Mouse (Mus musculus) spleen, adult 18-20 months (tissue): Measurements from ENCODE around the gene Rtcb.

Source experiments
- DNase-seq, 2 experiments: peaks; one replicate each; pipeline ENCODE4 v3.0.0; 2022; ENCODE audit warnings: mixed read lengths in 2 of 2

Rtcb gene

DNA sequence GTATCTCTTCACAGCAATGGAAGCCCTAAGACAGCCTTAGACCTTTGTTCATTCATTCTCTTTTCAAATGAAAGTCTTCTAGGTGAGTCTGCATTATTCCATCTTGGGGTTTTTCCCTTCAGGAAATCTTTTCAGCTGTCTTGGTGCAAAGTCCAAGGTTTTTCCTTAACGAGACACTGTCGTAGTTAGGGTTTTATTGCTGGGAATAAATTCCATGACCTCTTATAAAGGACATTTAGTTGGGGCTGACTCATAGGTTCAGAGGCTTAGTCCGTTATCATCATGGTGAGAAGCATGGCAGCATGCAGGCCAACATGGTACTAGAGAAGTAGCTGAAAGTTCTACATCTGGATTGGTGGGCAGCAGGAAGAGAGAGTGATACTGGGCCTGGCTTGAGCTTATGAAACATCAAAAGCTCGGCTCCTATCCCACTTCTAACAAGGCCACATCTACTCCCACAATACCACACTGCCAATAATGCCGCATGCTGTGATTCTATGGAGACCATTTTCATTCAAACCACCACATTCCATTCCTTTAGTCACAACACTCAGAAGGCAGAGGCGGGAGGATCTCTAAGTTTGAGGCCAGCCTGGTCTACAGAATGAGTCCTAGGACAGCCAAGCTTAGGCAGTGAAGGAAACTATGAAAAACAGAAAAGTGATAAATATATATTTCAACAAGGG is 21.2 kb downstream of the Rtcb start:
- no peak for DNase-seq

DNA sequence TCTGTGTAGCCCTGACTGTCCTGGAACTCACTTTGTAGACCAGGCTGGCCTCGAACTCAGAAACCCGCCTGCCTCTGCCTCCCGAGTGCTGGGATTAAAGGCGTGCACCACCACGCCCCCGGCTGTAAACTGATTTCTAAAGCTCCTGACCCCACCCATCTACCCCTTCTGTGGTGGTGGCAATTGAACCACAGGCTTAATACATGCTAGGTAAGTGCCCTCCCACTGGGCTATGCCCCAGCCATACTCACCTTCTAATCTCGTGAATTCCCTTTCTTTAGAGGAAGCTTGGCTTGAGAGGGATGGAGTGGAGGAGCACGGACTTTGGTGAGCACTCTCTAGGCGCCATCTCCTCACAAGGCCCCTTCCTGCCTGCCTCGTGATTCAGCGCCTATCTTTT is 27.7 kb downstream of the Rtcb start:
- DNase-seq: no peak

DNA sequence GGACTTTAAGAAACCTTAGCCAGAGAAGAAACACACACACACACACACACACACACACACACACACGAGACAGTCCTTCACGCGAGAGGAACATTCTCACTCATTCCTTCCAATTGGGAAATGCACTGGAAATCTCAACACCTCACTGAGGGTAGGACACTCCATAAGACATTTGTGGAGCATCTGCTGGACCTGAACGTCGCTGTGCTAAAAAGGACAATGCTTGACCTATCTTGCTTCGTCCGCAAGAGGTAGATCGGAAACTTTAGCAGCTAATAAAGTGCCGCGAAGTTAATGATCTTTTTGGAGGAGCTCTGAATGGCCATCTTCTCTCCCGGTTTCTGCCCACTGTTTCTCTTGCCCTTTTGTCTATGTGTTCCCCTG is 28.4 kb downstream of the Rtcb start:
- DNase-seq: no peak

DNA sequence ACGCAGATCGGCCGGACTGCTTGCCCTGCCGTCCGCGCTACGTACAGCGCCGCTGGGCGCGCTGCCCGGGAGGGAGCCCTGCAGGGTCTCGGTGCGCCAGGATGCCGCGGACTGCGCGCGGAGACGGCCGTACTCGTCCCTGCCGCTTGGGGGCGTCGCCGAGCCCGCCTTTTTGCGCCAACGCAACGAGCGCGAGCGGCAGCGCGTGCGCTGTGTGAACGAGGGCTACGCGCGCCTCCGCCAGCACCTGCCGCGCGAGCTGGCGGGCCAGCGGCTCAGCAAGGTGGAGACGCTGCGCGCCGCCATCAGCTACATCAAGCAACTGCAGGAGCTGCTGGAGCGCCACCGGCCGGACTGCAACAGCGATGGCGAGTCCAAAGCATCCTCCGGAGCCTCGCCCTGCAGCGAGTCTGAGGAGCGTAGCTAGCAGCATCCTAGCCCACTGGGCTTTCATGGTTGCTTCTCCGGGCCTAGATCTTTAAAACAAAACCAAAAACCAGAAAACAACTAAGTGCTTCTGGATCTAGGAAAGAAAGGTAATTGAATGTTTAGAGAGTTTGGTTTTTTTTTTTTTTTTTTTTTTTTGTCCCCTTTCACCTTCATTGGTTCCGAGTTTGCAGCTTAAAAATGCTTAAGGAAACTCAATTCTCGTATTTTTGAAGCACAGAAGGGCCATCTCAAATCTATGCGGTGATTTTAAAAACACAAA is 29.0 kb downstream of the Rtcb start:
- DNase-seq: peak; percentile 64 to 75

DNA sequence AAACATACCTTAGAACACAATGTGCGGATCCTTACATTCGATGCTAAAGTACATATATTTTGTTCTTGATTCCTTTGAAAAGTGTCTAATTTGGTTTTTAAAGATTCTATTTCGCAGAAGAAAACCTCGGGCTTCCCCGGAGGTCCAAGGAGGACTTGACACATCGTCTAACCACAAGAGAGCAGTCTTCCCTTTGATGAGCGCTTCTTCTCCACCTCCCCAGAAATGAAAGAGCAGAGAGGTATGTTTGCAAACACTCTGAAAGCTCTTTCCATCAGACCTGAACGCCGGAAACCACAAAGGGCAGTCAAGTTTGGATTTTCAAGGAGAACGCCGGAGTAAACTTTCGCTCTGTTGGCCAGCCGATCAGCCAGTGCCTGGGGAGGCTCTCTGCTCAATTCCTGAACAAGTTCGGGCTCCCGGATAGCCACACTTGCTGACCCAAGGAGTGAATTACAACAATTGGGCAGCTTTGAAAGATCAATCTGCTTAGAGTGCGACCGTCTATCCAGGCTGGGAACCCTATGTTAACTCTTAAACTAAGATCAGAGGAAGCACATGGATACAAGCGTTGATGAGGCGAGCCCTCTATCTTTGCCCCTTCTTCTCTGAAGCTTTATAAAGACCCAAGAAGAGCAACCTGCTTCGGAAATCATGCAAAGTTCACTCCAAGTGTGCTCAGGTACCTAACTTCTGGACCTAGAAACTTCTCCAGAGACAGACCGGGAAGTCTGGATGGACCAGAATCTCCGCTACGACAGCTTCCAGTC is 29.8 kb downstream of the Rtcb start, which contains the start of gene Ascl4:
Gene Ascl4 (plus strand): TSS at position 6 of the 770 bp plus-strand sequence.
- DNase-seq: peak in 1 of 2 experiments; percentile 28

DNA sequence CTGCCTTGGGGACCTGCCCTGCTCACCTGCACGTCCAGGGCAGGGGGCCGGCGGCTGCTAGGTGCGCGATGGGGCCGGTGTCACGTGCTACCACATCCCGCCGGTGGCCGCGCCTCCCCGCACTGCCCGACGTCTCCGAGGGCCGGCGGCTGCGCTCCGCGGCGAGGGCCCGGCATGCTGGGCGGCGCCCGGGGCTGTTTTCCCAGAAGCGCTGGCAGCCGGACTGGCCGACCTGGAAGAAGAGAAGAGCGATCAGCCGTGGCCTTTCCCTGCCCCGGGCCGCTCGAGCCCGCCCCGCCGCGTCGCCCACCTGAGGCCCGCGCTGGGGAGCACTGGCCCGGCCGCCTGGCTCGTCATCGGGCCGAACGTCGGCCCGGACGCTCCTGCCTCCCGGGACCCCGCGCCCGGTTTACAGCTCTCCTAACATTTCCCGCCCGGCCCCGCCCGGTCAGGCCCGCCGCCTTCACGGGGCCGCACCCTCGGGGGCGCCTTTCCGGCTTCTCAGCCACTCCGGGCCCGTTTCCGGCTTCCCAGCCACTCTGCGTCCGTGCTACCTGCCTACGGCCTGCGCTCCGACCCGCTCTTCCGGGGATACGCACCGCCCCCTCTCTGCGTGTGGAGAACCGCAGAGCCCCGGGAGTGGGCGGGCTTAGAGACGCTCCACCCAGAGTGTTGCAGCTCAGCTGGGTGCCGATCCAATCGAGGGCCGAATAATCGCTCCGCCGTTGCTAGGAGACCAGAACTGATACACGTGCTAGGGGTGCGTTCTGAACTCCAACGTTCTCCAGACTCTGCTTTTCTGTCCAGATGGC is 40.9 kb downstream of the Rtcb start, which contains the start of gene Prdm4:
Gene Prdm4 (minus strand): TSS at position 645 of the 812 bp plus-strand sequence.
- DNase-seq: peak; percentile 95 to 96
